Mouse (Mus musculus): Measurements from ENCODE around the gene Ccdc88c. TPM values are rescaled to one million over a fixed set of nuclear protein-coding genes. Genes with fewer than 3 reads are reported as not detected.

Gene Ccdc88c
- polyA plus RNA-seq, 1 experiment from 2014 or later, result 18.8 TPM

DNA sequence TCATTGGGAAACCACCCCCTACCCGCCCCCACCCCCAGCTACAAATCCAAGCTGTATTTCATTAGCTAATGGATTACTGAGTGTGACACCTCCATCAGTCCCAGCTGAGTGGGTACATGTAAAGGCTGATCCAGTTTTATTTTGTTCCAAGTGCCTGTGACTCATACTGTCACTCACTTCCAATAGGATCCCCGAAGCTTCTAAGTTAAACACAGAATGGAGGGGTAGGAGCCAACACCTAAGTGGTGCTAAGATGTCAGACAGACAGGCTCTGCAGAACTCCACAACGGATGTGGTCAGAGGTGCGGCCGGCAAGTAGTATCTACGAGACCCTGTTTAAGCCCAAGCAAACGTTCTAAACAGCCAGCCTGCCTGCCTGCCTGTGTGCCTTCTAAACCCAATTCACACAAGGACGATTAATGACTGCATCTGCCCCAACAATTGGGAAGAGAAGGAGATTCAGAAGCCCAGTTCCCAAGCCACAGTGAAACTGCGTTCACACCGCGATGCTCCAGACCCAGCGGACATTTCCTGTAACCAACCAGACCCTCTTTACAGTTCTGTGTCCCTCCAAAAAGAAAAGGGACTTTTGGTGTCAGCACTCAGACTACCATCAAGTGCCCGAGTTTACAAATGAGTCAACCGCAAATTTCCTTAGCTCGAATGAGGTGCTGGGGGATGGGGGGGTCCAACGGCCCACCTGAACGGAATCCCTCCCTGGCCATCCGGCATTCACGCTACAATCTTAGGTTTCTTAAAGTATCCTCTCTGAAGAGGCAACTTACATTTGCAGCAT is 1.2 kb downstream of the Ccdc88c start:
- ATAC-seq (ENCODE audit: low read depth), result no peak
- H3K36me3 ChIP-seq (ENCODE audit: control insufficient read depth, insufficient read depth, low read length), result no peaks in the 10 kb centered on the region
- H3K9ac ChIP-seq (ENCODE audit: low read length), result peak overlapping the region; percentile 83
- peak overlapping the region; percentile 93 for H3K4me2 ChIP-seq (ENCODE audit: low read depth, low read length)
- H3K9me3 ChIP-seq (ENCODE audit: control insufficient read depth, low read length), result no peaks in the 10 kb centered on the region
- 3% methylated on average over 19 of the region's 19 CpGs for WGBS
- H3K27me3 ChIP-seq (ENCODE audit: control insufficient read depth, insufficient read depth, low read depth, low read length), result peaks cover 16% of the 10 kb centered on the region; the same call in 1 of the 2 replicates
- H3K4me3 ChIP-seq (ENCODE audit: low read length), result peak overlapping the region; percentile 77
- peak overlapping the region; percentile 95 for H3K27ac ChIP-seq (ENCODE audit: low read length)
- peaks cover 11% of the 10 kb centered on the region for H3K4me1 ChIP-seq (replicated peaks; ENCODE audit: control insufficient read depth, insufficient read depth, low read length)

DNA sequence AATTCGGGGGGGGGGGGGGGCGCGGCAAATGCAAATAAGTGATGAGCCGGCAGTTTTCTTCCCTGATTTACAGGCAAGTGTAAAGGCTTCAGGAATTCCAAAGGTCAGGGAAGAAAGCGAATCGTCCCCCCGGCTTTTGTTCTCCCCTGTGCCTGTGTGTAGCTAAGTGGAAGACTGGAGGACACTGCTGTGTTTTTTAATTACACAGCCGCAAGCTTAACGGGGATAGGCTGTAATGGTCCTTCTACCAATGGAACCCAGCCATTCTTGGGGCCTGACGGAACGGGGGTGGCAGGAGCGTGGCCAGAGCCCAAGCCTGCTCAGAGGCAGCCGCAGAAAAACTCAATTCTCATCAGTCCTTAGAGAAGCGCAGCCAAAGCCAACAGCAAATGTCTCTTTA is 1.9 kb downstream of the Ccdc88c start:
- Histone ChIP-seq H3K4me3 (ENCODE audit: low read length) (peak overlapping the region; percentile 77), H3K9me3 (ENCODE audit: control insufficient read depth, low read length) (no peaks in the 10 kb centered on the region), H3K4me2 (ENCODE audit: low read depth, low read length) (peak overlapping the region; percentile 93), H3K9ac (ENCODE audit: low read length) (peak overlapping the region; percentile 83), H3K36me3 (ENCODE audit: control insufficient read depth, insufficient read depth, low read length) (no peaks in the 10 kb centered on the region), H3K27me3 (ENCODE audit: control insufficient read depth, insufficient read depth, low read depth, low read length) (peaks cover 16% of the 10 kb centered on the region; the same call in 1 of the 2 replicates), H3K4me1 (replicated peaks; ENCODE audit: control insufficient read depth, insufficient read depth, low read length) (peaks cover 11% of the 10 kb centered on the region), H3K27ac (ENCODE audit: low read length) (no peak overlapping the region; the same call in 1 of the 2 replicates)
- 16% methylated on average over 14 of the region's 14 CpGs for WGBS
- no peak for ATAC-seq (ENCODE audit: low read depth)

DNA sequence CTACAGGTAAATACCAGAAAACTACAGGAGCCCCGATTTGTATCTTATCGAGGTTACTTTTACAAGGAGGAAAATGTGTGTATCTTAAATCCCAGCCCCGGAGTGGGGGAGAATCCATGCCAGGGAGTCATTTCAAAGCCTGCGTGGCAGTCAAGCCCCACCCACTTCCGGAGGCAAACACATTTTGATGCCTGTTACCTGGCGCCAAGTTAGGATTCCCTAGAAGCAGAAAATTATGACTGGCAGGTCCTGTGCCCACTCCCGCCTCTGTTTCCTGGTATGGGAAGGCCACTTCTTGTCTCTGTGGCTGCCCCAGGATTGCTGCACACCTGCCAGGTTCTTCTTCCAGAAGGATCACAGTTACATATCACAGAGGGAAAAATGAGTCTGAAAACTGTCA is 2.3 kb downstream of the Ccdc88c start:
- Histone ChIP-seq H3K4me3 (ENCODE audit: low read length) (peak overlapping the region; percentile 77), H3K4me1 (replicated peaks; ENCODE audit: control insufficient read depth, insufficient read depth, low read length) (peaks cover 11% of the 10 kb centered on the region), H3K4me2 (ENCODE audit: low read depth, low read length) (peak overlapping the region; percentile 93), H3K36me3 (ENCODE audit: control insufficient read depth, insufficient read depth, low read length) (no peaks in the 10 kb centered on the region), H3K9ac (ENCODE audit: low read length) (peak overlapping the region; percentile 83), H3K9me3 (ENCODE audit: control insufficient read depth, low read length) (no peaks in the 10 kb centered on the region), H3K27ac (ENCODE audit: low read length) (peak overlapping the region; percentile 53), H3K27me3 (ENCODE audit: control insufficient read depth, insufficient read depth, low read depth, low read length) (peaks cover 16% of the 10 kb centered on the region; the same call in 1 of the 2 replicates)
- 42% methylated on average over 7 of the region's 7 CpGs for WGBS
- ATAC-seq (ENCODE audit: low read depth), result no peak

DNA sequence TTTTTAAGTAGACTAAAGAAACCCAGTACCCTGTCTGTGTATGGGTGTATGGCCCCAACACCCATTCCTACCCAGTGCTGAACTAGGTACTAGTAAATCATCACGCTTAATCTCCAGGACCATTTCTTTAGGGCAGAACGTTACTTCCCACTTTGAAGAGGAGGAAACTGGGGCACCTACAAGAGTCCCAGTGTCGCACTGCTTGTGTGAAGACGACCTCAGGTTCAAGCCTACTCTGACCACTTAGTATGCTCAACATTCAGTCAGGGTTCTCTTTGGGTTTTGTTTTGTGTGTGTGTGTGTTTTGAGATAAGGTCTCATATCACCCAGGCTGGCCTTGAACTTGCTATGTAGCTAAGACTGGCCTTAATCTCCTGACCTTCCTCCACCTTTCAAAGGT is 2.8 kb downstream of the Ccdc88c start:
- H3K9me3 ChIP-seq (ENCODE audit: control insufficient read depth, low read length), result no peaks in the 10 kb centered on the region
- WGBS, result 69% methylated on average over 4 of the region's 4 CpGs
- ATAC-seq (ENCODE audit: low read depth), result no peak
- H3K4me1 ChIP-seq (replicated peaks; ENCODE audit: control insufficient read depth, insufficient read depth, low read length), result peaks cover 15% of the 10 kb centered on the region
- H3K4me2 ChIP-seq (ENCODE audit: low read depth, low read length), result peak overlapping the region; percentile 93
- peak overlapping the region; percentile 53 for H3K27ac ChIP-seq (ENCODE audit: low read length)
- no peaks in the 10 kb centered on the region for H3K36me3 ChIP-seq (ENCODE audit: control insufficient read depth, insufficient read depth, low read length)
- peak overlapping the region; percentile 77 for H3K4me3 ChIP-seq (ENCODE audit: low read length)
- H3K27me3 ChIP-seq (ENCODE audit: control insufficient read depth, insufficient read depth, low read depth, low read length), result peaks cover 16% of the 10 kb centered on the region; the same call in 1 of the 2 replicates
- H3K9ac ChIP-seq (ENCODE audit: low read length), result peak overlapping the region; percentile 5; the same call in 1 of the 2 replicates

DNA sequence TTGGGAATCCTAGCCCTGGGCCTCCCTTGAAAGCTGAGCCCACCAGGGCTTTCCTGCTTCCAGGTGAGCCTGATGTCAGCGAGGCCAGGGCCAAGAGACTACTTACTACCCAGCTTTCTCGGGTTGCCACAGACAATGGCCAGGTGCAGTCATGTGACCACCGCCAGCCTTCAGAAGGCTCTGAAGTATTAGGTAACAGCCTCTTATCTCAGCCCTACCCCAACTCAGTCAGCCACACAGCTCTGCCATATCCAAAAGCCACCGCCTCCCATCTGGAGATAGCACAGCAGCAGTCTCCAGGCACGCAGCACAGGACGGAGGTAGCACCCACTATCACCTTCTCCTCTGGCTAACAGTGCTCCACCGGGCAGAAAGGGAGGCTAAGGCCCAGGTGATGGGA is 3.5 kb downstream of the Ccdc88c start:
- Histone ChIP-seq H3K4me1 (replicated peaks; ENCODE audit: control insufficient read depth, insufficient read depth, low read length) (peaks cover 22% of the 10 kb centered on the region), H3K4me2 (ENCODE audit: low read depth, low read length) (peak overlapping the region; percentile 93)

DNA sequence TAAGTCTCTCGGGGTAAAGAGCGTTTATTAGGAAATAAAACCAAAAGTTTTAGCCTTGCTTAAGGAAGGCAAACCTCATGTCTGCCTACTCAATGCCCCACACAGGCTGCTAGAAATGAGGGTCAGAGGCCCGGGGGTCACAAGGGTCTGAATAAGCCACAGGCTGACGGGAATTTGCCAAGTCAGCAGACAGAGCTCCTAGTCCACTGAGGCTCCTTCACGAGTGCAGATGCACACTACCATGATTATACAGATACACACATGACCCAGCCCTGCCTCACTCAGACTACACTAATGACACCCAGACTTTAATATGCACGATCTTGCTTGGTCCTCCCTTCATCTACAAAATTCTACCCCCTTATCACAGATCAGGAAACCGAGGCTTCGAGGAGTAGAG is 4.0 kb downstream of the Ccdc88c start:
- peaks cover 25% of the 10 kb centered on the region for H3K4me1 ChIP-seq (replicated peaks; ENCODE audit: control insufficient read depth, insufficient read depth, low read length)
- 66% methylated on average over 8 of the region's 8 CpGs for whole genome bisulfite sequencing
- no peaks in the 10 kb centered on the region for H3K9me3 ChIP-seq (ENCODE audit: control insufficient read depth, low read length)
- peak overlapping the region; percentile 3; the same call in 1 of the 2 replicates for H3K4me2 ChIP-seq (ENCODE audit: low read depth, low read length)
- H3K36me3 ChIP-seq (ENCODE audit: control insufficient read depth, insufficient read depth, low read length), result no peaks in the 10 kb centered on the region
- peak overlapping the region; percentile 43 for H3K27ac ChIP-seq (ENCODE audit: low read length)
- H3K9ac ChIP-seq (ENCODE audit: low read length), result no peak overlapping the region; the same call in 1 of the 2 replicates
- peaks cover 16% of the 10 kb centered on the region; the same call in 1 of the 2 replicates for H3K27me3 ChIP-seq (ENCODE audit: control insufficient read depth, insufficient read depth, low read depth, low read length)
- no peak for ATAC-seq (ENCODE audit: low read depth)
- H3K4me3 ChIP-seq (ENCODE audit: low read length), result no peak overlapping the region

More for the DNA sequence above, 3.5 kb downstream of the Ccdc88c start:
- no peaks in the 10 kb centered on the region for H3K36me3 ChIP-seq (ENCODE audit: control insufficient read depth, insufficient read depth, low read length)
- peaks cover 16% of the 10 kb centered on the region; the same call in 1 of the 2 replicates for H3K27me3 ChIP-seq (ENCODE audit: control insufficient read depth, insufficient read depth, low read depth, low read length)
- H3K9ac ChIP-seq (ENCODE audit: low read length), result peak overlapping the region; percentile 38
- no peaks in the 10 kb centered on the region for H3K9me3 ChIP-seq (ENCODE audit: control insufficient read depth, low read length)
- H3K4me3 ChIP-seq (ENCODE audit: low read length), result no peak overlapping the region; the same call in 1 of the 2 replicates
- peak; percentile 37 for ATAC-seq (ENCODE audit: low read depth)
- WGBS, result 31% methylated on average over 7 of the region's 7 CpGs
- H3K27ac ChIP-seq (ENCODE audit: low read length), result peak overlapping the region; percentile 53

DNA sequence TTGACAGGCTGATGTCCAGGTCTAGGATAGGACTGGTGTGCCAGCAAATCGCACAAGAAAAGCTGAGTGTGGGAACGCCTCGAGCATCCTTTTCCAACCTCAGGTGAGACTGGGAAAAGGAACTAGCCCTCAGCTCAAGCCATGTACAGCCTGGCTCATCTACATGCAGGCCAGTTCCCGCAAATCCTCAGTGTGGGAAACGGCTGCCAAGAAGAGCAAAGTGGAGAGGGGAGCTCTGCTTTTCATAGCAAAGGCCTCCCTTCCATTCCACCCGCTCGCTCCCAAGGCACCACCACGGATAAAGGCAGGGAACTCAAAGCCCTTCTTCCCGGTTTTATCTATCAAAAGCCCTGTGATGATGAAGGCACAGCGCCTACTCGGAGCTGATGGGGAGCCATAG is 5.7 kb downstream of the Ccdc88c start:
- ATAC-seq (ENCODE audit: low read depth), result no peak
- H3K4me3 ChIP-seq (ENCODE audit: low read length), result no peak overlapping the region
- H3K9ac ChIP-seq (ENCODE audit: low read length), result no peak overlapping the region
- H3K27ac ChIP-seq (ENCODE audit: low read length), result peak overlapping the region; percentile 27; the same call in 1 of the 2 replicates
- no peaks in the 10 kb centered on the region for H3K36me3 ChIP-seq (ENCODE audit: control insufficient read depth, insufficient read depth, low read length)
- H3K27me3 ChIP-seq (ENCODE audit: control insufficient read depth, insufficient read depth, low read depth, low read length), result peaks cover 13% of the 10 kb centered on the region; the same call in 1 of the 2 replicates
- peaks cover 40% of the 10 kb centered on the region for H3K4me1 ChIP-seq (replicated peaks; ENCODE audit: control insufficient read depth, insufficient read depth, low read length)
- H3K9me3 ChIP-seq (ENCODE audit: control insufficient read depth, low read length), result no peaks in the 10 kb centered on the region
- WGBS, result 63% methylated on average over 11 of the region's 11 CpGs
- H3K4me2 ChIP-seq (ENCODE audit: low read depth, low read length), result no peak overlapping the region

DNA sequence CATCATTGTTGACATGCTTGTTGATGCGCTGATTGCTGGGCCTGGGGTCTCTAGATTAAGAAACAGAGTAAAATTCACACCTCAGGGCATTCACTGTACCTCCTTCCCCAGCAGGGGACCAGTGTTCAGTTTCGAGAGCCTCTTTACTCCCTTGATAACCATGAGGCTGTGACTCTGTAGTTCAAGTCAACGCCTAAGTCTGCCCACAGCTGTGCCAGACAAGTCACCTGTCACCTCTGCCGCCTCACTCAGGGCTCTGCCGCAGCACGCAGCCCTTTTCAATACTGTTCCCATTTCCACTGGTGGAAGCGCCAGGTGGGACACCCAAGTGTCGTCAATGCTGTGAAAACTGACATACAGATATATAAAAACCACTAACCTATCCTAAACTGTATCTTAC is 6.5 kb downstream of the Ccdc88c start:
- peaks cover 7% of the 10 kb centered on the region; the same call in 1 of the 2 replicates for H3K27me3 ChIP-seq (ENCODE audit: control insufficient read depth, insufficient read depth, low read depth, low read length)
- H3K36me3 ChIP-seq (ENCODE audit: control insufficient read depth, insufficient read depth, low read length), result no peaks in the 10 kb centered on the region
- peaks cover 48% of the 10 kb centered on the region for H3K4me1 ChIP-seq (replicated peaks; ENCODE audit: control insufficient read depth, insufficient read depth, low read length)
- no peak overlapping the region for H3K4me3 ChIP-seq (ENCODE audit: low read length)
- H3K27ac ChIP-seq (ENCODE audit: low read length), result peak overlapping the region; percentile 83
- no peak overlapping the region for H3K9ac ChIP-seq (ENCODE audit: low read length)
- H3K9me3 ChIP-seq (ENCODE audit: control insufficient read depth, low read length), result no peaks in the 10 kb centered on the region
- 75% methylated on average over 8 of the region's 8 CpGs for WGBS
- H3K4me2 ChIP-seq (ENCODE audit: low read depth, low read length), result no peak overlapping the region
- ATAC-seq (ENCODE audit: low read depth), result no peak

DNA sequence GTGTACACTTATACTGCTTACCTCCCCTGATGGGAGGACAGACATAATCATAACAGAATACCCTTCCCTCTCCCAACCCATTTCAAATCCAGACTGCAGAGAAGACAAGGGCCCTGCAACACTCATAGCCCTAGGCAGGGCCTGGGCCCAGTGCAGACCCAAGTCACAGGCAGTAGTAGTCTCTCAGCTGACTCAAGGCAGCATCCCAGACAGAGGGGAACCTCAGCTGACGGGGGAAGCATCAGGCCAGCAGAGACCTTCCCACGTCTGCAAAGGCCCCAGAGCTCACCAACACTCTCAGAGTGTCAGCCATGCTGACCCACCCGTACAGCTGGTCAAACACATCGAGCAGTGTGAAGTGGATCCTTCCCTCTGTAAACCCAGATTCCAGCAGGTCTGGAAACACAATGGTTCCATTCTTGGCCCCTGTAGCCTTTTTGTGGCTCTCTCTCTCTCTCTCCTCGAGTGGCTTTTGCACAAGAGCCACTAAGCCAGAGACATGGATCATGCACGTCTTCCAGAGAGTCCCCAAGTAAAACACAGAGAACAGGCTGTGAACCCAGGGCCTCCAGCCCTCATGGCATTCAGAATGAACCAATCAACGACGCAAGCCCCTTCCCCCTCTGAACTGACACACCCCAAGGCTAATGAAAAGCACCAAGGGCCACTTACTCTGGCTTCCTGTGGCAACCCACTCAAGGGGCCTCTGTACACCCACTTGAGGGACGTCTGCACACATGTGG is 7.2 kb downstream of the Ccdc88c start:
- peaks cover 4% of the 10 kb centered on the region; the same call in 1 of the 2 replicates for H3K27me3 ChIP-seq (ENCODE audit: control insufficient read depth, insufficient read depth, low read depth, low read length)
- H3K9me3 ChIP-seq (ENCODE audit: control insufficient read depth, low read length), result no peaks in the 10 kb centered on the region
- H3K4me2 ChIP-seq (ENCODE audit: low read depth, low read length), result no peak overlapping the region
- no peak overlapping the region for H3K4me3 ChIP-seq (ENCODE audit: low read length)
- ATAC-seq (ENCODE audit: low read depth), result peak; percentile 83
- H3K4me1 ChIP-seq (replicated peaks; ENCODE audit: control insufficient read depth, insufficient read depth, low read length), result peaks cover 55% of the 10 kb centered on the region
- no peak overlapping the region for H3K9ac ChIP-seq (ENCODE audit: low read length)
- H3K36me3 ChIP-seq (ENCODE audit: control insufficient read depth, insufficient read depth, low read length), result no peaks in the 10 kb centered on the region
- H3K27ac ChIP-seq (ENCODE audit: low read length), result peak overlapping the region; percentile 83
- 56% methylated on average over 9 of the region's 9 CpGs for WGBS

Measured in lung, embryonic 16.5 days (tissue).